Mouse (Mus musculus): ENCODE results near the gene Atp2c2. TPM values are rescaled to one million over a fixed set of nuclear protein-coding genes. Genes with fewer than 3 reads are reported as not detected.

Atp2c2 gene
- total RNA-seq, 2 experiments from 2014 or later, result 0.56 TPM; not detected in 1

GRCm38 (mm10) chr8:119802592-119802991 lies 102.8 kb downstream of the Atp2c2 start:
- ATAC-seq (replicated peaks; ENCODE audit: low FRiP score, low TSS enrichment, poor library complexity, severe bottlenecking), result no peak

GRCm38 (mm10) chr8:119805275-119805674 lies 105.5 kb downstream of the Atp2c2 start:
- no peak for ATAC-seq (replicated peaks; ENCODE audit: low FRiP score, low TSS enrichment, poor library complexity, severe bottlenecking)

DNA sequence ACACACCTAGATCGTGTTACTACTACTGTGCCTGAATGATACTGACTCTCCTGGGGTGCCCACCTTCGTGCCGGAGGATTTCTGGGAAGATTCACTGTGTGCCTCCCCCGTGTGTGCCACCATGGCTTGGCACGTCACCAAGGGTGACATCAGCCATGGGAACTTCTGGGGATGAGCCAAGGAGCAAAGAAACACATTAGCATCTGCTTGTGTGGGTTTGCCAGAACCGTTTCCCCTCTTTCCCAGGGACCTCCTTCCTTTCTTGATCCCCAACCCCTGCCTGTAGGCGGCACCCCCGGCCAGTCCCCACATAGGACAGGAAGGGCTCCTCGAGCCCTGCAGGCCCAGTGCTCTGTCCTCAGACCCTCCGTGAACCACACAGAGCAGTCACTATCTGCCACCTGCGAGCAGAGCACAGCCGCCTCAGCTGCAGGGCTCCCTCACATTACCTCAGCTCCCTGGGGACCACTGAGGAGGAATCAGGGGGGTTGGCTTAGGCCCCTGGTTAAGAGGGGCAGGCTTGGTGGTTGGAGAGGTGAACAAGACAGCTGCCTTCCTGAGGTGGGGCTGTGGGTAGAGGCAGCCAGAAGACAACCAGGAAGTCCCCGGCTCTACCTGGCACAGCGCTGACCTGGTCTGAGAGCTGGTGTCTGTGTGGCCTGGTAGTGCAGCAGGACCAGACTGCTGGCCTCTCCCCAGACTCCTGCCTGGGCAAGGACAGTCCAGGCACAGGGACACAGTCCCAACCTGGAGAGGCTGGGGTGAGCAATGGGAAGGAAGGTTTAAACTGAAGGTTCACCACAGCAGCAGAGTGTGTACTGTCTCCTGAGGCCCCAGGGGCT lies 106.8 kb downstream of the Atp2c2 start:
- 0 out of 2 replicates have a peak, but pooled peaks have one; percentile 10 for ATAC-seq (replicated peaks; ENCODE audit: low FRiP score, low TSS enrichment, poor library complexity, severe bottlenecking)

Other genes starting within 250 kb of the Atp2c2 start
- gene Slc38a8, start 198.3 kb upstream of the Atp2c2 start, total RNA-seq (2014; fragmentation: Nextera tagmentation), result not detected in 2 replicates
- 0.38 TPM in 1 of 2 replicates, not detected in the other for gene Slc38a8, start 198.3 kb upstream of the Atp2c2 start, total RNA-seq (2017)
- gene Mbtps1, start 141.3 kb upstream of the Atp2c2 start, total RNA-seq (2014; fragmentation: Nextera tagmentation), result 58.2 and 97.1 TPM in 2 replicates
- 35.4 and 36.7 TPM in 2 replicates for gene Mbtps1, start 141.3 kb upstream of the Atp2c2 start, total RNA-seq (2017)
- 22.6 and 32.0 TPM in 2 replicates for gene Hsdl1, start 124.8 kb upstream of the Atp2c2 start, total RNA-seq (2014; fragmentation: Nextera tagmentation)
- 36.1 and 52.6 TPM in 2 replicates for gene Hsdl1, start 124.8 kb upstream of the Atp2c2 start, total RNA-seq (2017)
- gene Dnaaf1, start 124.8 kb upstream of the Atp2c2 start, total RNA-seq (2014; fragmentation: Nextera tagmentation), result 0.24 TPM in 1 of 2 replicates, not detected in the other
- 0.38 TPM in 1 of 2 replicates, not detected in the other for gene Dnaaf1, start 124.8 kb upstream of the Atp2c2 start, total RNA-seq (2017)
- 23.5 and 24.6 TPM in 2 replicates for gene Taf1c, start 94.8 kb upstream of the Atp2c2 start, total RNA-seq (2014; fragmentation: Nextera tagmentation)
- gene Taf1c, start 94.8 kb upstream of the Atp2c2 start, total RNA-seq (2017), result 18.5 and 21.8 TPM in 2 replicates
- gene Adad2, start 87.3 kb upstream of the Atp2c2 start, total RNA-seq (2014; fragmentation: Nextera tagmentation), result not detected in 2 replicates
- gene Adad2, start 87.3 kb upstream of the Atp2c2 start, total RNA-seq (2017), result not detected in 2 replicates
- gene Kcng4, start 64.3 kb upstream of the Atp2c2 start, total RNA-seq (2014; fragmentation: Nextera tagmentation), result not detected in 2 replicates
- gene Kcng4, start 64.3 kb upstream of the Atp2c2 start, total RNA-seq (2017), result not detected in 2 replicates
- gene Wfdc1, start 33.6 kb upstream of the Atp2c2 start, total RNA-seq (2014; fragmentation: Nextera tagmentation), result not detected in 2 replicates
- not detected in 2 replicates for gene Wfdc1, start 33.6 kb upstream of the Atp2c2 start, total RNA-seq (2017)
- gene Tldc1, start 78.4 kb downstream of the Atp2c2 start, total RNA-seq (2014; fragmentation: Nextera tagmentation), result 8.5 and 12.4 TPM in 2 replicates
- 5.7 and 11.5 TPM in 2 replicates for gene Tldc1, start 78.4 kb downstream of the Atp2c2 start, total RNA-seq (2017)
- gene Cotl1, start 140.5 kb downstream of the Atp2c2 start, total RNA-seq (2014; fragmentation: Nextera tagmentation), result 24.4 and 63.9 TPM in 2 replicates
- gene Cotl1, start 140.5 kb downstream of the Atp2c2 start, total RNA-seq (2017), result 30.4 and 44.2 TPM in 2 replicates
- gene Klhl36, start 162.3 kb downstream of the Atp2c2 start, total RNA-seq (2014; fragmentation: Nextera tagmentation), result 2.2 and 4.4 TPM in 2 replicates
- 3.2 and 5.6 TPM in 2 replicates for gene Klhl36, start 162.3 kb downstream of the Atp2c2 start, total RNA-seq (2017)
- 211 and 258 TPM in 2 replicates for gene Usp10, start 210.4 kb downstream of the Atp2c2 start, total RNA-seq (2014; fragmentation: Nextera tagmentation)
- 78.8 and 80.2 TPM in 2 replicates for gene Usp10, start 210.4 kb downstream of the Atp2c2 start, total RNA-seq (2017)
- 7.3 and 11.4 TPM in 2 replicates for gene Gm20388, start 210.8 kb downstream of the Atp2c2 start, total RNA-seq (2014; fragmentation: Nextera tagmentation)
- gene Gm20388, start 210.8 kb downstream of the Atp2c2 start, total RNA-seq (2017), result 17.9 and 18.1 TPM in 2 replicates

Data from megakaryocyte-erythroid progenitor cell, adult 5-6 weeks (primary cell).